Mouse (Mus musculus): ENCODE results near the gene Blnk.

The Blnk gene

GRCm38 (mm10) chr19:41003694-41004315 lies 9.5 kb upstream of the Blnk start:
- no peak for DNase-seq (ENCODE audit: low spot score in 2 of 2)

DNA sequence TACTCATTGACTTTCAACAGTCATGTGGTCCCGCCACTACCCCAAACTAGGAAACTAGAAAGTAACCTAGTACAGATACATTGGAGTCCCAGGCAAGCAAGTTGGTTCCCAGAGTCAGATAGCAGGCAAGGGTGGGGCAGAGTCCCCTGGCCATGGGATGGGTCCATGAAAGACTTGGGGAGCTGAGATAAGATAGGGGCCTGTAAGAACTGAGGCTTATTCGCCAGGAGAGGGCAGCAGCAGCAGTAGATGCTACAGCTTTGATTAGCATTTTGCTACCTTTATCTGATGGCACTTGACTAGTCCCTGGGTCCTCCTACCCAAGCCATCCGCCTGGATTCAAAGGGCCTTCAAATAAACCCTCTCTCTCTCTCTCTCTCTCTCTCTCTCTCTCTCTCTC lies 5.2 kb upstream of the Blnk start:
- DNase-seq (ENCODE audit: low spot score in 2 of 2) = no peak

DNA sequence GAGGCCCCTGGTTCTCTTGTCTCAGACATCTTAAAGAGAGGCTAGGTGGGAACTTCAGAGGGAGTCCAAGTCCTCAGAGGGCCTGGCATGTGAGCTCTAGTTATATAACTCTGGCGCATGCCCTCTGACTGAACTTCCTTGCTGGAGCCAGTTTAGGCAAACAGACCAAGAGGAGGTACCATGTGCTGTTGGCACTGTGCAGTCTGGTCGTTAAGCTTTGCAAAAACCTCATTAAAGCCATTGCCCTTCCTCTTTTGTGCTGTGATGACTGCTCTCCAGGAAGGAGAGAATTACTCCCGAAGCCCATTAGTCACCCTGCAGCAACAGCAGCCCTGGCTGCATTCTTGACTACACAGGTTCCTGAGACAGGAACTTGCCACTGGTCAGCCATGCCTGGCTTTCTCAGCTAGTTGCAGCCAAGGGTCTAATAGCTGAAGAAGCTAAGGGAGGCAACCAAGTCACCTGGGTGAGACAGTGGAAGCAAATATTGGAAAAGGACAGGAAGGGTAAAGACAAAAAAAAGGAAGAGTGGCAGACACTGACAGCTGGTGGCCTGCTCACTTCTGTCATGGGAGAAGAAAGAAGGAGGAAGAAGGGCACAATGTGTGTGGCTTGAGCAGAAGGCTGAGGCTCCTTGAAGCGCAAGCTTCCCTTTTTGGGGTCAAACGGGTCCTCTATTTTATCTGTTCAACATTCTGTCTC lies 4.3 kb upstream of the Blnk start:
- no peak for DNase-seq (ENCODE audit: low spot score in 2 of 2)

GRCm38 (mm10) chr19:40996722-40997121 lies 2.4 kb upstream of the Blnk start:
- DNase-seq (ENCODE audit: low spot score in 2 of 2) = no peak

DNA sequence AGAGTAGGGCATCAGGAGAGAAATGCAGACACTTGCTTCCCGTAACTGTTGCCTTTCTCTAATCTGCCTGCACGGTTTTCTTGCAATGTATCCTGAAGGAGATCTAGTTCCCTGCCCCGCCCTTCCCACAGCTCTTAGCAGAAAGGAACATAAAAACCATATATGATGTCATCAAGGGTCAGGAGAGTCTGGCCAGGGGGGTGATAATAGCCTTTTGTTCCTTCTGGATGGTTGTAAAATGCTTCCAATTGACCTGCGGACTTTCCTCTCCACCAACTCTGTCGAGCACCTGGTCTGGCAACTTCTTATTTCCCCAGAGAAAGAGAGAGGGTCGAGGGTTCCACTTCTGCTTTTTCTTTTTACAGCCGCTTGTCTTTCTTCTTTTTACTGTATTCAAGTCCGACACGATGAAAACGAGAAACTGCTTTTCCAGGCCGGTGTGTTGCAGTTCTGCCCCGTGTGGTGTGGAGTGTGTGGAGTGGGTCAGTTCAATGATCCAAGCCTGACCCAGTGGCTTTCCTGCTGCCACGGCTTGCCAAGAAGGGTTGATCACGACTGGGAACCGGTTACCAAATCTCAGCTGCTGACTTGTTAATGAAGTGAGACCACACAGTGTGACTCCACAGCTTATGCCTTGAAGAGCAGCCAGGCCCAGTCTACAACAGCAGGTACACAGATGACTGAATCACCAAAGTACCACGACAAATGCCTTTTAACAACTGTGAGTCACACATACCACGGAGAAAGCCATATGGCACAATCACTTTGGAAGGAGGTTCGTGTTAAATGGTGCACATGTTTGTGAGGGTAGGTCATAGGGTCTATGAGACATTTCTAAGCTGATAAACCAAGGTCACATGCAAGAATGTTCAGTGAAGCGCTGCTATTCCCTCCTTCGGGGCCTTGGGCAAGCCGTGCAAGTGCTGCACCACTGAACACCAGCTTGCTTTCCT lies 1.4 kb upstream of the Blnk start:
- no peak for DNase-seq (ENCODE audit: low spot score in 2 of 2)

DNA sequence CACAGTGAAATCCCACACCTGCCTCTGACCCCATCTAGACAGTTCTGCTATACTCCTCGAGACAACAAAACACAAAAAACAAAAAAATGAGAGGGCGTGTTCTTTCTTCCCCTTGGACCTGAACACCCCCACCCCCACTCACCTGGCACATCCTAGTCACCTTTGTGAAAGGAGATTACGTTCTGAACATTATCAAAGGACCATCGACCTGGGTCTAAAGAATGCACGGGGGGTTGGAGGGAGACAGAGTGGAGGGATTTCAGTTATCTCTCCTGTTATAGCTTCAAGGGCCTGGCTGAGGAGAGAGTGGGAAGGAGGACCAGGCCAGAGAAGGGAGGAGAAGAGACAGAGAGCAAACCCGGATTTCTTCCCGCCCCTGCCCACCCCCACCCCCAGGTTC lies 576 bp upstream of the Blnk start:
- DNase-seq (ENCODE audit: low spot score in 2 of 2) = no peak

- DNase-seq (ENCODE audit: low spot score in 2 of 2) = no peak
These were observed 979 bp downstream of the Blnk start for GRCm38 (mm10) chr19:40993356-40993755.

DNA sequence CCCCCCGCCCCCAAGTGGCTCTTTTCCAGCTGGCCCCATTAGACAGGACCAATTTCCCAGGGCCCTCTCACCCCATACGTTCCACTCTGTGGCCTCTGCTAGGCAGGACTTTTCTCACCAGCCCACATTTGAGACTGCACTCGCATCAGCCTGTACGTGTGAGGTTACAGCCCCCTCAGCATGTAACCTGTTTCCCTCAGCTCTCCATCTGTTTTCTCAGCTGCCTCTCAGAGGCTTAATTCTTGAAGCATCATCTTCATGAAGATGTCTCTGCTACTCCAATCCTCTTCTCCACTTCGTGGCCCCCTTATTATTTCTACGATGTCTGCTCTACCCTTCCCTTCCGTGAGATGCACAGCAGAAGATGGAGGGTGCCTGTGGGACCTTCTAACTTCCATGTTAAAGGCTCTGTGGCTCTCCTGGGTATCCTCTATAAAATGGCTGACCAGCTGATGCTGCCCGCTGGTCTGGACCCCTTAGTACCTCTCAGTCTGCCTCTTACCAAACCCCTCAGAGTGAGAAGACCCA lies 1.8 kb downstream of the Blnk start:
- DNase-seq (ENCODE audit: low spot score in 2 of 2) = no peak

- no peak for DNase-seq (ENCODE audit: low spot score in 2 of 2)
These were observed 2.2 kb downstream of the Blnk start for GRCm38 (mm10) chr19:40992096-40992495.

DNA sequence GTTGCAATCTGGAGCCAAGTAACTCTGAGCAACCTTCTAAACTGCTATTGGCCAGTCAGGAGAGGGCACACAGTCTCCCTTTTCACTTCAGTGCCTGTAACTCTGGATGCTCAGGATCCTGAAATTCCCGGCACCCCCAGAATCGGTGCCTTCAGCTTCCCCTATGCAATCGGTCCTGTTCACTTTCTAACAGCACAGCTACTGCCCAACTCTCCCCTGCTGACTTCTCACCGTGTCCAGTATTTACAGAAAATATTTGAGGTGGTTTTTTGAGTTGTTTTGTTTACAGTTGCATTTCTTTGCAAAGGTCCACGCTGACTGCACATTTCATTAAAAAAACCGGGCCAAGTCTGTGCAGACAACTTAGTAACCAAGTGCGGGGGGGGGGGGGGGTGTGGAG lies 2.7 kb downstream of the Blnk start:
- no peak for DNase-seq (ENCODE audit: low spot score in 2 of 2)

GRCm38 (mm10) chr19:40990781-40991343 lies 3.5 kb downstream of the Blnk start:
- DNase-seq (ENCODE audit: low spot score in 2 of 2) = no peak

GRCm38 (mm10) chr19:40989961-40990600 lies 4.3 kb downstream of the Blnk start:
- no peak for DNase-seq (ENCODE audit: low spot score in 2 of 2)

DNA sequence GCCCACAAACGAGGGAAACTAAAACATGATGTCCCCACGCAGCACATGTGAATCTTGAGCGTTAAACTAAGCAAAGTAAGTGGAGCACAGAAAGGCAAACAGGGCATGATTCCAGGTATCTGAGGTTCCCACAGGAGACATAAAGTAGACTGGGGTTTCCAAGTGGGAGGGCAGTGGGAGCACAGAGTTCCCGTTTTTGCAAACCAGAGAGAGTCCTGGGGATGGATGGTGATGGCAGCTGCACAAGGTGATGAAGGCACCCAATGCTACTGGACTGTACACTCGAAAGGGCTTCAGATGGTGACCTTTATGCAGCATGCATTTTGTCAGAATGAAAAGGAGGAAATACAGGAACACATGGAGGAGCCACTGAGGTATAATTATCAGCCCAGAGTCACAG lies 5.5 kb downstream of the Blnk start:
- DNase-seq (ENCODE audit: low spot score in 2 of 2) = no peak

DNA sequence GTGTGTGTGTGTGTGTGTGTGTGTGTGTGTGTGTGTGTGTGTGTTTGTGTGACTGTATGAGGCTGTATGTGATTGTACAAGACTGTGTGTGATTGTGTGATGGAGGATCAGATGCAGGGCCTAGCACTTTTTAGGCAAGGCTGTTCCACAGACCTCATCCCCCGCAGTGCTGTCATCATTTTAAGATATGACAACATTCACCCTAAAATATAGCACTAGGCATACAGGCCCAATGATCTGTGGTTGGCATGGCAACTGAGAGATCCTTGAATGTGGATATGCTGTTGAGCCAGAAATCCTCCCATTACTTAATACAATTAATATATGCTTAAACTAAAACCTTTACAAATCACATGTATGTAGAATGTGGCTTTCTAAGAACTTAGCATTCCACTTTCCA lies 9.8 kb downstream of the Blnk start:
- DNase-seq (ENCODE audit: low spot score in 2 of 2) = no peak

DNA sequence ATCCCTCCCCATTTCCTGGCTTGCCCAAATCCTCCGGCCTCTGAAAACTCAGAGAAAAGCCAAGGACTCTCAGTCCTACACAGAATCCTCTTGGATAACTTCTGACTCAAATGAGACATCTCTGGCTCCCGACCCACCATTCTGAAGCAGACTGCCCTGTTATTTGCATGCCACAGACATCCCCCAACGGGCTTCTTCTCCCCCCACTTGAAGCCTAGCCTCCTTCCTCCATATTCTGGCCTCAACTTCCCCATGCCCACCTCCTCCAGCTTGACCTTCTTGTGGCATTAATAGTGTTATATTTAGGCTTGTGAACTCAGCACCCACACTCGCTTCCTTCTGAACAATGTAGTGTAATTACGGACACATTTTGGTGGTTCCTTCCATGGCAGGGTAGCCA lies 13.7 kb downstream of the Blnk start:
- DNase-seq (ENCODE audit: low spot score in 2 of 2) = no peak

- no peak for DNase-seq (ENCODE audit: low spot score in 2 of 2)
These were observed 16.3 kb downstream of the Blnk start for GRCm38 (mm10) chr19:40978026-40978425.

DNA sequence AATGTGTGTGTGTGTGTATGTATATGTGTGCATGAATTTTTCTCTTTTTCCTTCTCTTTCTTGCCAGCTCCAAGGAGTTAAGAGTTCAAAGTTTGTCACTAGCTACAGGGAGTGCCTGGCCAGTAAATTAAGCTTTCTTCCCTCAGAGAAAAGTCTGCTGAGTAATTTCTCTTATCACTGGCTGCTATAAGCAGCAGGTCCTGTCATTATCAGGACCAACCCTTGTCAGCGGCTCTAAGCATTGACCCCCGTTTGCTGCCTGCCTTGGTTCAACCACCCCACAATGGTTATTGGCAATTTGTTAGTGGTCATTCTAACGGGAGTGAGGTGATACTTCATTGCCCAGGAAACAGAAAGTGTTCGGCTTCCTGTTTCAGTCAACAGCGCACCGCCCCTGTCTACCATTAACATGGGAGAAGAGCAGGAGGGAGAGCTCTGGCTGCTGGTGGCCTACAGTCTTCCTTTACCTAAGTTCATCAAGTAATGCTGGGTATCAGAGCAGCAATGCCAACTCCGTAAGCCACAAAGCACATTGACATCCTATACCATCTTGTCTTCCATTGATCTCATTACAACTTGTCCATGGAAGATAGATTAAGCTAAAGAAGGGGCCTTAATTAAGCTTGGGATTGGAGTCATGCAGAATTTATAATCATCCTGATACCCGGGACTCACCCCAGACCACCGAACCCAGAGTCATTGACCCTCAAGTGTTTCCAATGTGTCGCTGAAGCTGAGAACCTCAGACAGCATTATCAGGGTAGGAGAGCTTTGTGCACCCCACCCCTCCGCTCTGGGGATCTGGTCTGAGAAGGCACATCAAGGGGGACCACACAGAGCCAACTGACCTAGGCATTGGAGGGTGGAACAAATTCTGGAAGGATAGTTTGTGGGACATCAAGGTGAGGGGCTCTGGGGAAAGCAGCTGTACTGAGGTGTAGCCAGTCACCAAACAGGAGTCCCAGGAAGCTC lies 17.1 kb downstream of the Blnk start:
- DNase-seq (ENCODE audit: low spot score in 2 of 2) = no peak

- no peak for DNase-seq (ENCODE audit: low spot score in 2 of 2)
These were observed 22.9 kb downstream of the Blnk start for GRCm38 (mm10) chr19:40971273-40971914.

- DNase-seq (ENCODE audit: low spot score in 2 of 2) = no peak
These were observed 23.6 kb downstream of the Blnk start for GRCm38 (mm10) chr19:40970775-40971174.

- DNase-seq (ENCODE audit: low spot score in 2 of 2) = no peak
These were observed 24.0 kb downstream of the Blnk start for GRCm38 (mm10) chr19:40970301-40970700.

All from right cerebral cortex, postnatal 36 days (tissue).